Mouse (Mus musculus): ENCODE results near the gene Fam98c. TPM values are rescaled to one million over a fixed set of nuclear protein-coding genes. Genes with fewer than 3 reads are reported as not detected.
A peak's percentile ranks its signal among the peaks of the same experiment; 100 is the strongest.

Gene Fam98c
- polyA plus RNA-seq, 1 experiment from 2014 or later = 19.1 TPM

GRCm38 (mm10) chr7:29126173-29126915 lies 29.7 kb downstream of the Fam98c start:
- ATAC-seq (ENCODE audit: insufficient read depth, low FRiP score, low TSS enrichment) = no peak
- WGBS = 22% methylated on average over 7 of the region's 7 CpGs

DNA sequence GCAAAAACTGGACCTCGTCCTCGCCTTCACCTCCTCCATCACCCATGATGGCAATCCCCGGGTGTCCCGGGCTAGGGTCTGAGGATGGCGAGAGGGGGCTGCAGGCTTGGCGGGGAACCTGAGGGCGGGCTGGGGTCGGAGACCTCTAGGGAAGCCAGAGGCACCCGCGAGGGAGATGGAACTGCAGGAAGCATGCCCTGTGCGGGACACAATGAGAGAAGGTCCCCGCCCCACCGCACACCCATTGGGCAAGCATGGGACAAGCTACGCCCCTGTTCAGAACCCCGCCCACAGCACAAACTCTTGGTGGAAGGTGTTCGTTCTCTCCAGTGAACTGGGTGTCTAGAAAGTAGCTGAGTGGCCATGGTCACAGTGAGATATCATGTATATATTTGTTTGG lies 31.1 kb downstream of the Fam98c start, which contains the start of gene Ryr1:
TSS of gene Ryr1 (minus strand) at position 210 of the 400 bp plus-strand sequence.
- Histone ChIP-seq H3K4me2 (ENCODE audit: low read depth) (peak within 1 kb of the TSS; percentile 68), H3K4me1 (ENCODE audit: control insufficient read depth, insufficient read depth, low read length) (peaks cover 3% of the 10 kb centered on the region; the same call in 1 of the 2 replicates), H3K36me3 (ENCODE audit: control insufficient read depth, insufficient read depth, low read length) (no peaks in the 10 kb centered on the region), H3K9me3 (ENCODE audit: control insufficient read depth, low read length) (no peaks in the 10 kb centered on the region), H3K27ac (ENCODE audit: low read depth, low read length) (no peak within 1 kb of the TSS), H3K27me3 (ENCODE audit: control insufficient read depth, insufficient read depth, low read length) (no peaks in the 10 kb centered on the region), H3K9ac (ENCODE audit: low read length) (peak within 1 kb of the TSS; percentile 37), H3K4me3 (ENCODE audit: low read depth, low read length) (peak within 1 kb of the TSS; percentile 32)
- ATAC-seq (ENCODE audit: insufficient read depth, low FRiP score, low TSS enrichment) (peak; percentile 73; the same call in 1 of the 2 replicates), DNase-seq (ENCODE audit: low spot score) (peak; percentile 77)
- WGBS = 0% methylated on average over 14 of the region's 16 CpGs

More at GRCm38 (mm10) chr7:29126173-29126915, 29.7 kb downstream of the Fam98c start:
- DNase-seq (ENCODE audit: low spot score) = peak; percentile 63
- Histone ChIP-seq H3K4me3 (ENCODE audit: low read depth, low read length) (no peak overlapping the region), H3K9me3 (ENCODE audit: control insufficient read depth, low read length) (no peaks in the 10 kb centered on the region), H3K9ac (ENCODE audit: low read length) (no peak overlapping the region), H3K27me3 (ENCODE audit: control insufficient read depth, insufficient read depth, low read length) (no peaks in the 10 kb centered on the region), H3K4me1 (ENCODE audit: control insufficient read depth, insufficient read depth, low read length) (peaks cover 3% of the 10 kb centered on the region; the same call in 1 of the 2 replicates), H3K27ac (ENCODE audit: low read depth, low read length) (no peak overlapping the region), H3K36me3 (ENCODE audit: control insufficient read depth, insufficient read depth, low read length) (no peaks in the 10 kb centered on the region), H3K4me2 (ENCODE audit: low read depth) (no peak overlapping the region)

- H3K4me2 ChIP-seq (ENCODE audit: low read depth) = no peak overlapping the region
- DNase-seq (ENCODE audit: low spot score) = no peak
- H3K36me3 ChIP-seq (ENCODE audit: control insufficient read depth, insufficient read depth, low read length) = no peaks in the 10 kb centered on the region
- no peak overlapping the region for H3K9ac ChIP-seq (ENCODE audit: low read length)
- peaks cover 3% of the 10 kb centered on the region; the same call in 1 of the 2 replicates for H3K4me1 ChIP-seq (ENCODE audit: control insufficient read depth, insufficient read depth, low read length)
- ATAC-seq (ENCODE audit: insufficient read depth, low FRiP score, low TSS enrichment) = no peak
- H3K4me3 ChIP-seq (ENCODE audit: low read depth, low read length) = no peak overlapping the region
- 44% methylated on average over 5 of the region's 5 CpGs for WGBS
- no peaks in the 10 kb centered on the region for H3K9me3 ChIP-seq (ENCODE audit: control insufficient read depth, low read length)
- H3K27me3 ChIP-seq (ENCODE audit: control insufficient read depth, insufficient read depth, low read length) = no peaks in the 10 kb centered on the region
- H3K27ac ChIP-seq (ENCODE audit: low read depth, low read length) = no peak overlapping the region
Measured at GRCm38 (mm10) chr7:29123531-29124358, 32.3 kb downstream of the Fam98c start.

DNA sequence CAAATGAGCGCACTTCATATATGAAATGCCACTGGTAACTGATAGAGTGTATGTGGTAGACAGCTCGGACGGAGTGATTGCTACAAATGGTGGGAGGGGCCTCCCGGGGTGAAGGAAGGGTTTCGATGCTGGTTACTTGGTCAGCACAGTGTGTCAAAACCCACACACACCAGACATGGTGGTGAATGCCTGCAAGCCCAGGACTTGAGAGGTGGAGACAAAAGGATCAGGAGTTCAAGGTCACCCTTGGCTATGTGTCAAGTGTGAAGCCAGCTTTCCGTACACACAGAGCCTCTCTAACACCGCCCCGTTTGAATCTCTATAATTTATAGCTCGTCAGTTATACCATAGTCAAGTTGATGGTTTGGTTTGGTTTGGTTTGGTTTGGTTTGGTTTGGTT lies 33.2 kb downstream of the Fam98c start:
- Histone ChIP-seq H3K36me3 (ENCODE audit: control insufficient read depth, insufficient read depth, low read length) (no peaks in the 10 kb centered on the region), H3K4me1 (ENCODE audit: control insufficient read depth, insufficient read depth, low read length) (peaks cover 3% of the 10 kb centered on the region; the same call in 1 of the 2 replicates), H3K27ac (ENCODE audit: low read depth, low read length) (no peak overlapping the region), H3K4me2 (ENCODE audit: low read depth) (no peak overlapping the region), H3K4me3 (ENCODE audit: low read depth, low read length) (no peak overlapping the region), H3K9me3 (ENCODE audit: control insufficient read depth, low read length) (no peaks in the 10 kb centered on the region), H3K27me3 (ENCODE audit: control insufficient read depth, insufficient read depth, low read length) (no peaks in the 10 kb centered on the region), H3K9ac (ENCODE audit: low read length) (no peak overlapping the region)
- DNase-seq (ENCODE audit: low spot score) (no peak), ATAC-seq (ENCODE audit: insufficient read depth, low FRiP score, low TSS enrichment) (no peak)
- WGBS = 92% methylated on average over 9 of the region's 9 CpGs

DNA sequence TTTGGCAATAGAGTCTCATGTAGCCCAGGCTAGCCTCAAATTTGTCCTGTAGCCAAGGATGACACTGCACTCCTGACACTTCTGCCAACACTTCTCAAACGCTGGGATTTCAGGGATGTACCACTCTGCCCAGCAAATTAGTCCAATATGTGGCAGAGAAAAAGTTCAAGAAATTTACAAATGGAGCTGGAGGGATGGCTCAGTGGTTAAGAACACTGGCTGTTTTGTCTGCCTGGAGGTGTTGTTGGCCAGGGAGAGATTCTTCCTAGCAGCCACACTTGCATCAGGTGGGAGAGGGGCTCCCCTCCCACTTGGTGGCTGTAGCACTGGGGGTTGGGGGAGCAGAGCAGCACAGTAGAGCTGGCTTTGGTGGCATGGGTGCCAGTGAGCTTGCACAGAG lies 36.5 kb downstream of the Fam98c start:
- H3K4me3 ChIP-seq (ENCODE audit: low read depth, low read length) = no peak overlapping the region
- H3K4me1 ChIP-seq (ENCODE audit: control insufficient read depth, insufficient read depth, low read length) = peaks cover 3% of the 10 kb centered on the region; the same call in 1 of the 2 replicates
- H3K36me3 ChIP-seq (ENCODE audit: control insufficient read depth, insufficient read depth, low read length) = no peaks in the 10 kb centered on the region
- DNase-seq (ENCODE audit: low spot score) = no peak
- no peak overlapping the region for H3K9ac ChIP-seq (ENCODE audit: low read length)
- no peak overlapping the region for H3K4me2 ChIP-seq (ENCODE audit: low read depth)
- no peaks in the 10 kb centered on the region for H3K27me3 ChIP-seq (ENCODE audit: control insufficient read depth, insufficient read depth, low read length)
- WGBS = 74% methylated on average over 1 of the region's 1 CpGs
- H3K27ac ChIP-seq (ENCODE audit: low read depth, low read length) = no peak overlapping the region
- ATAC-seq (ENCODE audit: insufficient read depth, low FRiP score, low TSS enrichment) = no peak
- no peaks in the 10 kb centered on the region for H3K9me3 ChIP-seq (ENCODE audit: control insufficient read depth, low read length)

DNA sequence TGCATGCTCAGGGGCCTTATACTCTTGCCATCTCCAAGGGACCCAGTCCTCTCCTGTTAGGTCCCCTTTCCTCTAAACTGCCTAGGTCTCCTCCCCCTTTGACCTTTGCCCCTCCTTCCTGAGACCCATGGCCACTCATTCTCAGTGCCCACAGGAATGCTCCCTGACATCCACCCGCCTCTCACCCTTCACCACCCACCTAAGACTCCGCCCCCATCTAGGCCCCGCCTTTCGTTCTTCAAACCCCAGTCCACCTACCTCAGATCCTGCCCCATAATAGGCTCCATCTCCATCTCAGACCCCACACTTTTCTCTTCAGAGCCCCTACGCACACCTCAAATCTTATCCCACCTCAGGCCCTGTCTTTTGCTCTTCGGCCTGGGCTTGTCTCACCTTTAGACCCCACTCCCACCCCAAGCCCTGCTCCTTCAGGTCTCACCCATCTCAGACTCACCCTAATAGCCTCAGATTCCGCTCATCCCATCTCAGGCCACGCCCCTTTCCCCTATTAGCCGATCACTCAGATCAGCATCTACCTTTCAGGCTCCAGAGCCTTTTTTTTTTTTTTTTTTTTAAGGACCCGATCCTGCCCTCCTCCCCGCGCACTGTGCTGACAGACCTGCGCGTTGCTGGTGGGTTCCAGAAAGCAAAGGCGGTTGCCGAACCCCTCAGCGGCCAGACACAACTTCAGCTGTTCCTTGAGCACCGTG lies 37.7 kb downstream of the Fam98c start:
- H3K4me2 ChIP-seq (ENCODE audit: low read depth) = no peak overlapping the region
- H3K9me3 ChIP-seq (ENCODE audit: control insufficient read depth, low read length) = no peaks in the 10 kb centered on the region
- H3K36me3 ChIP-seq (ENCODE audit: control insufficient read depth, insufficient read depth, low read length) = no peaks in the 10 kb centered on the region
- no peak overlapping the region for H3K27ac ChIP-seq (ENCODE audit: low read depth, low read length)
- no peak overlapping the region for H3K4me3 ChIP-seq (ENCODE audit: low read depth, low read length)
- DNase-seq (ENCODE audit: low spot score) (no peak), ATAC-seq (ENCODE audit: insufficient read depth, low FRiP score, low TSS enrichment) (no peak)
- H3K4me1 ChIP-seq (ENCODE audit: control insufficient read depth, insufficient read depth, low read length) = no peaks in the 10 kb centered on the region
- no peak overlapping the region for H3K9ac ChIP-seq (ENCODE audit: low read length)
- H3K27me3 ChIP-seq (ENCODE audit: control insufficient read depth, insufficient read depth, low read length) = no peaks in the 10 kb centered on the region
- WGBS = 12% methylated on average over 18 of the region's 18 CpGs

DNA sequence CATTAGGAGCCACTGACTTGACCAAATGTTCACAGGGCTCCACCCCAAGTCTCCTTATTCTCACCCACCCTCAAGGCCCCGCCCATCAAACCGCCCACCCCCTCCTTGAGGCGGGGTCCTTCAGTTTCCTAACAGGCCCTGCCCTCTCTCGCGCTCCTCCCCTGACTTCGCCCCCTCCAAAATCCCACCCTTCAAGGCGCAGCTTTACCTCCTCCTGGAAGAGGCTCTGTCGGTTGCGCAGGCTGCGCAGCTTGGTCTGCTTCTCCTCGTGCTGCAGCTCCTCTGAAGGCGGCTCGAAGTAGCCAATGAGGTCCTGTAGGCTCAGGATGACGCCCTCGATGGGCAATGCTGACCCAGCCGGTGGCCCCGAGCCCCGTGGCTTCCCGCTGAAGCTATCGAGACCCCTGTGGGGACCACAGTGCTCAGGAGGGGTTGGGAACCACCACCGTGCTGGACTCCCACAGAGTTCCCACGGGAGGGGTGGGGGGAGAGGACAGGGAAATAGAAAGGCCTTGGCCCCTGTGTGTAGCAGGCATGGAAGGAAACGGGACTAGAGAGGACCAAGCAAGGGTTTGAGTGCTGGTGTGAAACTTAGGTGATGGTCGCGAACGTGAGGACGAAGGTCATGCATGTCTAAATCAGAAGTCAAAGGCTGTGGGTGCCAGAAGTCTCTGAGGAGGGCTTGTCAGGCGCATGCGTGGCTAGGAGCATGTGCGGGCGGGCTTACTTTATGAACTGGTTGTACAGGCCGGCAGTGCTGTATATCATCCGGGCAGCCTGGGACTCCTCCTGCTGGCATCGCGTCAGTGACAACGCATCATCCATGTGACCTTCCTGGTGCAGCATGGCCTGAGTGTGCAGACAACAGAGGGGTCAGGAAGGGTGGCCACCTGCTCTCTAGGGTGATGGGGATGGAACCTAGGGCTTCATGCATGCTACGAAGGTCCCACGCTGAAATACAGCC lies 46.8 kb downstream of the Fam98c start:
- Histone ChIP-seq H3K9me3 (ENCODE audit: control insufficient read depth, low read length) (no peaks in the 10 kb centered on the region), H3K27me3 (ENCODE audit: control insufficient read depth, insufficient read depth, low read length) (no peaks in the 10 kb centered on the region), H3K9ac (ENCODE audit: low read length) (peak overlapping the region; percentile 41), H3K4me2 (ENCODE audit: low read depth) (peak overlapping the region; percentile 35), H3K36me3 (ENCODE audit: control insufficient read depth, insufficient read depth, low read length) (no peaks in the 10 kb centered on the region), H3K4me3 (ENCODE audit: low read depth, low read length) (0 out of 2 replicates have a peak overlapping the region, but pooled peaks have one; percentile 8), H3K27ac (ENCODE audit: low read depth, low read length) (no peak overlapping the region), H3K4me1 (ENCODE audit: control insufficient read depth, insufficient read depth, low read length) (0 out of 2 replicates have a peak, but pooled peaks cover 5% of the 10 kb centered on the region)
- 29% methylated on average over 38 of the region's 38 CpGs for WGBS
- ATAC-seq (ENCODE audit: insufficient read depth, low FRiP score, low TSS enrichment) = no peak
- peak; percentile 53 for DNase-seq (ENCODE audit: low spot score)

Measured in neural tube, embryonic 11.5 days (tissue).